Mouse (Mus musculus) kidney, adult 11 months (tissue): ENCODE results near the gene Apex1.
"Not testable (repeated sequence)": the region's sequence is repeated elsewhere in the genome, so short reads cannot be mapped to it uniquely, and the experiment has no call there.

Source experiments
- DNase-seq: peaks from one replicate; pipeline ENCODE4 v3.0.0; 2022

Gene Apex1

DNA sequence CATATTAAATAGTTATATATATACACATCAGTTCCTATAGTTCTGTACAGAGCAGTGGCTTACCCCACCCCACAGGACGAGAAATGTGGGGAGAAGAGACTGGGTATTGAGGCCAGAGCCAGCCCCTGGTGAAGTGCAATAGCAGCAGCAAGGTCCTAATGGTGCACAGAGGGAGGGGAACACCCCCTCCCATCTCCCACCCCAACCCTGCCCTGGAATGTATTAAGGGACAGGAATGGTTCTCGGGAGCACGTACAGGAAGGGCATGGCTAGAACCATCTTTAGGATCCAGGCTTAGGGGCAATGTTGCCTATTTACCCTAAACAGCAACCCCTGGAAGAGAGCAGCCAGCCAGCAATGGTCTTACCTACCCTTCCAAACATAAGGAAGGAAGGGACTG is 2.6 kb downstream of the Apex1 start:
- DNase-seq, result no peak

DNA sequence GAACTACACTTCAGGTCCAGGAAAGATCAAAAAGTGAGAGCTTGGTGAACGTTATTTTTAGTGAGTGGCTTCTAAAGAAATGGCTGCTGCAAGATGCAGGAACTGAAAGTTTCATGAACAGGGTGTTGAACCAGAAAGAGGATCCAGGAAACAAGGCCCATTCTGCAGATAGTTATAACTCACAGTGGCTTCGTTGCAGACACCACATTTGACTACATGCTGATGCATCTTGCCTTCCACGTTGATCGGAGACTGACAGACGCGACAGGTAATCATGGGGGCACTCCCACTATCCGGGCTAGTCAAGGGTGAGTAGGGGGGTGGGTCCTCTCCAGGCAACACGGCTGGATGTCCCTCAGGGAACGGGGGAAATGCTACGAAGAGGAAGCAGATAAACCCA is 5.2 kb downstream of the Apex1 start:
- DNase-seq, result no peak

DNA sequence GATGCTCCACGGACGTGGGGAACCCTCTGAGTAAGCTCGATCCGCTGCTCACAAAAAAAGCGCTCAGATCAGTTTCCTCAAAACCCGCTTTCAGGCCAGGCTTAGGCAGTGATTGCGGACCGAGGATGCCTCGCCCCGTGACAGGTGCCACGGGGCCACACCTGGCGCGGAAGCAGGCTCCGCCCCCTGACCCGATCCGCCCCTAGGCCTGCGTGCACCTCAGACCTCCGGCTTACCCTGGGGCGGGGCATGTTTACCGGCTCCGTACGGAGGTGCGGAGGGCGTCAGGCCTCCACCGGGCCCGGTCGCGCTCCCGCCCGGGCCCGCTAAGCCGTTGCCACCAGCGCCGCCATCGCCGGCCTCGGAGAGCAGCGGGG is 5.6 kb downstream of the Apex1 start:
- DNase-seq, result no peak

DNA sequence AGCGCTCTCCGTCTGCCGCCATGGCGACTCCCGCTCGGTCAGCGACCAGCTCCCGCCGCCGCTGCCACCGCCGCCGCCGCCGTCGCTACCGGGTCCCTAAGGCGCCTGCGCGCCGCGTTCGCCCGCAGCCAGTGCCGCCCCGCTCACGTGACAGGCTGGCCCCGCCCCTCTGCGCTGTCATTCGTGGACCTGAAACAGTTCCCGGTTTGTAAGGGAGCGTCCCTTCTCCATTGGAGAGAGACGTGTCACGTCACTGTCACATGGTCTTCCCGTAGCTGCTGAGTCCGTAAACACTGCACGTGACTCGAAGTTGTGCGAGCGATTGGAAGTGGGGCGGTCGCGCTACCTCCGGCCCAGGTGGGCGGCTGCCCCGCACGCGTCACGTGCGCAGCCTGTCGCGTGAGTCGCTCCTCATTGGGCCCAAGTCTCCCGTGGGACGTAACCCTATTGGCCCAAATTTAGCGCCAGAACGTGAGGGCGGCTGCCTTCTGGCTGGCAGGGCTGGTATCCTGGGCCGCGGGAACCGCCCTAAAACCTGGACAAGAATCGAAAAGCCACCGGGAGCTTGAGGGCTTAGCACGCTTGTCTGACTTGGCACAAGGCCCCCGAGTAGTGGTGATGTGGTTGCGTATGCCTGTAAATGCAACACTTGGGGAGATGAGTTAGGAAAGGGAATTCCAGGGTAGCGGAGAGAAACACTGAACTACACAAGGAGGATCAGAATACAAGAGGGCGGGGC is 6.2 kb downstream of the Apex1 start, which contains the start of the genes Pip4p1 and Pnp:
Gene Pip4p1, minus strand, starts transcription at position 103 of the 739 bp plus-strand sequence.
Gene Pnp, plus strand, starts transcription at position 329 of the 739 bp plus-strand sequence.
- DNase-seq, result peak; percentile 100

DNA sequence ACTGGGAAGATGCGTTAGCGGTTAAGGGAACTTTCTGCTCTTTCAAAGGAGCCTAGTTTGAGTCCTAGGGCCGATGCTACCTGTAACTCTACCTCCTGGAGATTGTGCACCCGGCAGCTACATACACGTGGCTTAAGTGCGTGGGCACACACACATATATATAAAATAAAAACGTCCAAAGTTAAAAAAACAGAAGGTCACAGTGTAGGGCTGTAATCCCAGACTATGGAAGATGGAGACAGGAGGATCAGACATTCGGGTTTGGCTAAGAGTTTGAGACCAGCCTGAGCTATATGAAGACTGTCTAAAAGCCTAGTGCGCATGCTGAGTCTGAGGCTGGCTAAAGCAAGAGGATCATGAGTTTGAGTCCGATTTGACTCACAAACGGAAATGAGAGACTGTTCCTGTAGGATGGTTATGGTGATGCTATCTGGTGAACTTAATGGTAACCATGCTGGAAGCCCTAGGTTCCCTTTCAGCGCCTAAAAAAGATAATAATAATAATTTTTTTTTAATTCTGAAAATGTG is 6.8 kb downstream of the Apex1 start:
- DNase-seq, result no peak

DNA sequence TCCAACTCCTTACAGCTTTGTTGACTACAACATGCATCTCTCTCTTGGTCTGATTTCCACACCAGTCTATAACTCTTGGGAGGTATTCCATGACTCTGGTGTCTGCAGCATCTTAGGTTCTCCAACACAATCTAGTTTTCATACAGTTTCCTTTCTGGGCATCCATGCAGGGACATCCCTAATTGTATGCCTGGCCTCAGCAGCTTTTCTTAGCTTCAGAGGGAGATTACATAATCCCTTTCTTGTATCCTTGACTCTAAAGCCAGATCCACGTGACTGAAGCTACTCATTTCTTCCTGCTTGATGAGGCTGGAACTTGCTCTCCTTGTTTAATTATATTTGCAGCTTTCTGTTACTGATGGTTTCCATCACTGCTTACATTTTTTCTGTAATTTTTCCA is 11.9 kb downstream of the Apex1 start:
- no peak for DNase-seq

DNA sequence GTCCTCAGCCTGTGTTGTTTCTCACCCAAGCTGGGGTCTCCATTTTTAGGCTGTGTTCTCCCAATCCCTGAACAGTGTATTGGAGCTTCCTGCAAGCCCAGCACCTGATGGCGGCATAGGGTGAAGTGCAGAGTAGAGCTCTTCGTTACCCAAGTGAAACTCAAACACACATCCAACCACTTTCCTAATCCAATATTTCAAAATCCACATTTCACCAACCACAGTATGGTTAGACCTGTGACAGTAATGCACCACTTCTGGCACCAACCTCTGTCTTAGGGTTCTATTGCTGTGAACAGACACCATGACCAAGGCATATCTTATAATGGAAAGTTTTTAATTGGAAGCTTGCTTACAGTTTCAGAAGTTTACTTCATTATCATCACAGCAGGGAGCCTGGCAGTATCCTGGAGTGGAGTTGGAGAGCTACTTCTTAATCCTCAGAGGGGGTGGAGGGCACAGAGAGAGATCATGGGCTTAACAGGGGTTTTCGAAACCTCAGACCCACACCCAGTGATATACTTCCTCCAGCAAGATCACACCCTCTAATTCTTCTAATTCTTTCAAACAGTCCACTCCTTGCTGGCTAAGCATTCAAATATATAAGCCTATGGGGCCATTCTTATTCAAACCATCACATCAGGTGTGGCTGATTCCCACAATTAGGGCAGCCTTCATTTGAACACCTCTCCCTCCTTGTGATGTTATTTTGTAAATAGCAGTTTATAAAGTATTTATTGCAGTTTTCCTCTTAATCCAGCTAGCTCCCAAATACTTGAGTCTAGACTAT is 13.5 kb downstream of the Apex1 start:
- DNase-seq, result no peak

DNA sequence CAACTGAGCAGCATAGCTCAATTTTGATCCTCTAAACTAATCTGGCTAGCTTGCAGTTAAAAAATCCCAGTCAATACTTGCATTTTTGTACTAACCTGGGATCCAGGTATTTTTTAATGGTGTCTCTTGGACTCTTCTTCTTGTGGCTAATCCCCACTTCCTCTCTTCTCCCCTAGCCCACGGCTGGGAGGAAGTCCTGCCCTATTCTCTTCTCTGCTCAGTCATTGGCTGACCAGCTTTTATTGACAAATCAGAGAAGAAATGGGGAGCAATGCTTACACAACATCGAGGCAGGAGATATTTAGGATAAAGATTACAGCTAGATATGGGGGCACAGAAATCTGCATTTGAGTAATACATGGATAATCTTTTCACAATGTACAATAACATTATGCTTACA is 14.2 kb downstream of the Apex1 start:
- no peak for DNase-seq

DNA sequence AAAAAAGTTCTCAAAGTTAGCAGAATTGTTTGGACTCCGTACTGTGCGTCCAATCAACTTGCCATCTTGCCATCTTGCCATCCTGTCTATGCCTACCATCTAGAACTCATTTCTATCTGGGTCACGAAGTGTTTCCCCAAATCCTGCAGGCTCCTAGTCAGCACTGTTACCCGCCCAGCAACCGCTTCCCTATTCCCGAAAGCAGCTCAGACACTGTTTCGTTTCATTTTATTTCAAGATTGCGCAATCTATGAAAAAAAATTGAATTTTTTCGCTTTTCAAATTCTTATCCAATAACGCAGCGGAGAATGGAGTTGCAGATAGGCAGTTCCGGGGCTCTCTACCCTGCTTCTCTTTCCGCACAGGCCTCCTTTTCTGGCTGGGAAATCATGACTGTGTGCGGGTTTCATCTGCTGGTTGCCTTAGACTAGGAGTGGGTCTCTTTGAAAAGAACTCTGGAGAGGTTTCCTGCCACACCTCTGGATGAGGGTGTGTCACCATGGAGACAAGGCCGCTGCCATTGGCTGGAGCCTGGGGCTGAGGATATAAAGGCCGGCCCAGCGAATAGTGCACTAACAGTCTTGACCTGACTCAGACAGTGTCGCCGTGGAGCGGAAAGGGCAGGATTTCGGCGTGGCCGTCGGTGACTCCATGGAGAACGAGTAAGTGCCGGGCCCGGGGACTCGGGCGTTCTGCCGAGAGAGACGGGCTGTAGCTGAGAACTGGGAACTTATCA is 19.3 kb downstream of the Apex1 start, which contains the start of gene Gm49342:
Gene Gm49342, plus strand, starts transcription at position 586 of the 736 bp plus-strand sequence.
- peak; percentile 96 for DNase-seq

DNA sequence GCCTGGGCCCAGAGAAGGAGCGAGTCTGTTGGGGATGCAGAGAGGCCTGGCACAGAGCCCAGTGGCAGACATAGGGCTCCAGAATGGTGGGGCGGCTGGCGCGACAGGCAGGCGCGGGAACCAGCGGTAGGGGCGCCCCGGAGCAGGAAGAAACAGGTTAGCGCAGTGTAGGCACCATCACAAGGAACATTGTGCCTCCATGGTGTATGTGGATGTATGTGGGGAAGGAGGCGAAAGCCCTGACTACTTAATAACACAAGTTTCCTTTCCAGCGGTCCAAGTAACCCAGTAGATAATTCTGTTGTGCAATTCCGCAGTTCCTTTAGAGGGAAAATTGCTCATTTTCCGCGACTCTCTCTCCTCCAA is 19.9 kb downstream of the Apex1 start:
- not testable (repeated sequence) for DNase-seq

DNA sequence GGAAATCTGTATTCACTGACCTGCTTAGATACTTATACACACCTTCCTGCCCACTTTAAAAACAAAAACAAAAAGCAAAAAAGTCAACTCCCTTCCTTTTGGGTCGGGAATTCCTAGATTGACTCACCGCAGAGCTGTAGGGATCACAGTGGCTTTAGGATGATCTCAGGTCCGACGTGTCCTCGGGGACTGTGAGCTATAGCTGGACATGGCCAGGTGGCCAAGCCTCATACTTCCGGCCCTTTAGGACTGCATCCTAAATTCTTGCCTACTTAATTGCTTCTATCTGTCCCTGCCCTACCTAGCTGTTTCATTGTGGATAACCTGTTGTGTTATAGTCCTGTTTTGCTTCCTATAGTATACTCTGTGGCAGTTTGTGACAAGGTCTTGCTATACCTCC is 20.3 kb downstream of the Apex1 start:
- not testable (repeated sequence) for DNase-seq

DNA sequence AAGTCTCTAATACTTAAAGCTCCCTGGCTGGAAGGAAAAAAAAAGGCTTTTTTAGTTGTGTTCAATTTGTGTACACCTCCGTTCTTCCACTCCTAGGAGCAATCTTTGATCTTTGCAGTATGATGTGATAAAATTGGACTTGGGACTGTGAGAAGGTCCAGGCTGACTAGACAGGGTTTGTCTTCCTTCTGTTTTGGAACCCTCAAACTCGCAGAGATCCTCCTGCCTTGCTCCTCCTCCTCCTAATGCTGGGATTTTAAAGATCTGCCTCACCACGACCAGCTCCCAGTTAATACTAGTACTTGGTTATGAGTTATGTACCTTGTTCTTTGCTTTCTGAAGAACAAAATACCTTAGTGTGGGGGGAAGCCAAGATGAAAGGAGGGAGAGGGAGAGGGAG is 20.8 kb downstream of the Apex1 start:
- not testable (repeated sequence) for DNase-seq

DNA sequence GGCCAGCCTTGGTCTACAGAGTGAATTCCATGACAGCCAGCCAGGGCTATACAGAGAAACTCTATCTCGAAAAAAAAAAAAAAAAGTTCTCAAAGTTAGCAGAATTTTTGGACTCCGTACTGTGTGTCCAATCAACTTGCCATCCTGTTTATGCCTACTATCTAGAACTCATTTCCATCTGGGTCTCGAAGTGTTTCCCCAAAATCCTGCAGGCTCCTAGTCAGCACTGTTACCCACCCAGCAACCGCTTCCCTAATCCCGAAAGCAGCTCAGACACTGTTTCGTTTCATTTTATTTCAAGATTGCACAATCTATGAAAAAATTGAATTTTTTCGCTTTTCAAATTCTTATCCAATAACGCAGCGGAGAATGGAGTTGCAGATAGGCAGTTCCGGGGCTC is 30.7 kb downstream of the Apex1 start:
- no peak for DNase-seq

DNA sequence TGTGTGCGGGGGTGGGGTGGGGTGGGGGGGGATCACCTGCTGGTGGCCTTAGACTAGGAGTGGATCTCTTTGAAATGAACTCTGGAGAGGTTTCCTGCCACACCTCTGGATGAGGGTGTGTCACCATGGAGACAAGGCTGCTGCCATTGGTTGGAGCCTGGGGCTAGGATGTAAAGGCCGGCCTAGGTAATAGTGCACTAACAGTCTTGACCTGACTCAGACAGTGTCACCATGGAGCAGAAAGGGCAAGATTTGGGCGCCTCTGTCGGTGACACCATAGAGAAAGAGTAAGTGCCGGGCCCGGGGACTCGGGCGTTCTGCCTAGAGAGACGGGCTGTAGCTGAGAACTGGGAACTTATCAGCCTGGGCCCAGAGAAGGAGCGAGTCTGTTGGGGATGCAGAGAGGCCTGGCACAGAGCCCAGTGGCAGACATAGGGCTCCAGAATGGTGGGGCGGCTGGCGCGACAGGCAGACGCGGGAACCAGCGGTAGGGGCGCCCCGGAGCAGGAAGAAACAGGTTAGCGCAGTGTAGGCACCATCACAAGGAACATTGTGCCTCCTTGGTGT is 31.3 kb downstream of the Apex1 start, which contains the start of gene Pnp2:
Gene Pnp2, plus strand, starts transcription at position 51 of the 567 bp plus-strand sequence.
- DNase-seq, result peak; percentile 54

DNA sequence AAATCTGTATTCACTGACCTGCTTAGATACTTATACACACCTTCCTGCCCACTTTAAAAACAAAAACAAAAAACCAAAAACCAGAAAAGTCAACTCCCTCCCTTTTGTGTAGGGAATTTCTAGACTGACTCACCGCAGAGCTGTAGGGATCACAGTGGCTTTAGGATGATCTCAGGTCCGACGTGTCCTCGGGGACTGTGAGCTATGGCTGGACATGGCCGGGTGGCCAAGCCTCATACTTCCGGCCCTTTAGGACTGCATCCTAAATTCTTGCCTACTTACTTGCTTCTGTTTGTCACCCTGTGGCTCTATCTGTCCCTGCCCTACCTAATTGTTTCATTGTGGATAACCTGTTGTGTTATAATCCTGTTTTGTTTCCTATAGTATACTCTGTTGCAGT is 32.0 kb downstream of the Apex1 start:
- not testable (repeated sequence) for DNase-seq

DNA sequence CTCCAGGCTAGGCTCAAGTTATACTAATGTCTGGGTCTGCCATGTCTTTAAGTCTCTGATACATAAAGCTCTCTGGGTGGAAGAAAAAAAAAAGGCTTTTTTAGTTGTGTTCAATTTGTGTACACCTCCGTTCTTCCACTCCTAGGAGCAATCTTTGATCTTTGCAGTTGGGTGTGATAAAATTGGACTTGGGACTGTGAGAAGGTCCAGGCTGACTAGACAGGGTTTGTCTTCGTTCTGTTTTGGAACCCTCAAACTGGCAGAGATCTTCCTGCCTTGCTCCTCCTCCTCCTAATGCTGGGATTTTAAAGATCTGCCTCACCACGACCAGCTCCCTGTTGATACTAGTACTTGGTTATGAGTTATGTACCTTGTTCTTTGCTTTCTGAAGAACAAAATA is 32.4 kb downstream of the Apex1 start:
- not testable (repeated sequence) for DNase-seq

DNA sequence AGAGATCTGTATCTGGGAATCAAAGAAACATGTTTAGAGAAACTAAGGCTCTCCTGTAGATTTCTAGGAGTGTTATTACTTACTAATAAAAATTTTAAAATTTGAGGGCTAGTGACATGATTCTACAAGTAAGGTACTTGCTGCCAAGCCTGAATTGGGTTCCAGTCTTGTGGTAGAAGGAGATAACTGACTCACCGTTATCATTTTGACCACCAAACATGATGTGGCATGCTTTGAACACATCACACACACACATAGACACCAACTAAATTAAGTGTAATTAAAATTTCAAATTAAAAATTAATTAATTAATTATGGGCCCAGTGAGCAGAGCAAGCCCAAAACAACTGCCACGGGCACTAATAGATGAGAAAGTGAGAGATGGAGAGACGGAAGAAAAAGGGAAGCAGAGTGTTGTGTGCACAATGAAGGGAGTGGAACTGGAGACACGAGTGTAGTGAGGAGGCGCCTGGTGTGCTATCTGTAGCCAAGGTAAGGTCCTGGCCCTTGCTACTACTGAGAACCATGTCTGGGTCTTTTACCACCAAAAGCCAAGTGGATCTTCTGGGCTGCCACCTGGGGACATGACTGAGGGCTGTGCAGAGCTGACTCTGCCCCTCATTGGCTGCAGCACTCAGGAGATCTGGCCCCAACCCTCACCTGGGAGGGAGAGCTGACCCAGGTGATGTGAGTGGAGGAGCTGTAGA is 33.7 kb downstream of the Apex1 start:
- DNase-seq, result not testable (repeated sequence)

DNA sequence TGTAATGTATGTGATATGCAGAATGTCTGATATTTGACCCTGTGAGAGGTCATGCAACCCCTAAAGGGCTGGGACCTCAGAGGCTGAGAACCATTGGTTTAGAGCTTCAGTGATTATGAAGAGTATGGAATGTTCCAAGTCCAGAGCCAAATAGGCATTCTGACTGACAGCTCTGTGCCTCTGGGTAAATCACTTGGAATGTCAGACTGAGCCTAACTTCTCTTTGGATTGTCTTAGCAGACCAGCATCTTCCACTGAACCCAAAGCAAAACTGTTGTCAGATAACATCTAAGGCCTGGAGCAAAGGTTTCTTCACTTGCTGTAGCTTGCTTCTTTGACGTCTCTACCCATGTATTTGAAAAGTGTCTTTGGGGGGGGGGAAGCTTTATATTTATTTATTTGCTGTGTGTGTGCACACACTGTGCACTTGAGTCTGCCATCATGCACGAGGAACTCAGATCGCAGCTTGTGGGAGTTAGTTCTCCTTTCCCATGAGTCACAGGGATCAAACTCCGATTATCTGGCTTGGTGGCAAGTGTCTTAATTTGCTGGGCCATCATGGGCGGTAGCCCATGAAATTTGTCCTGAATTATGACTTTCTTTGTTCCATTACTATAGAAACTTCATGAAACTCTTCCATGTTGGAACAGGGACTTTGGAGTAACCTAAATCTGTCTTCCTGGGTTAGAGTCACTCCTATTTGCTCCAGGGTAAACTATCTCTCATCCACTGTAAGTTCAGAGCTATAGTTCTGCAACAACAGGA is 43.6 kb downstream of the Apex1 start:
- DNase-seq, result no peak

DNA sequence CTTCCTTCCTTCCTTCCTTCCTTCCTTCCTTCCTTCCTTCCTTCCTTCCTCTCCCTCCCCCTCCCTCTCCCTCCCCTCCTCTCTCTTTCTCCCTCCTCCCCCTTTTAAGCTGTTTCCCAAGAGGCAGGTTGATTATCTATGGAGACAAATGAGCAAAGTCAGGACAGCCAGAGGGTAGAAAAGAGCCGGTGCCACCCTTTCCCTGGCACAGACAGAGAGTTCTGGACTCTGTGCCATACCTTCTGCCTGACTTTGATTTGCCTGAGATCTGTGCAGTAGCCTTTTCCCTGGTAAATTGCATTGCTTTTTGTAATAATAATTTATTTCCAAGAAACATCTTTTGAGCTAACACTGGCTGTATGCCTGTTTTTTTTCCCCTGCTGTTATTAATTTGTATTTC is 44.3 kb downstream of the Apex1 start:
- DNase-seq, result no peak

DNA sequence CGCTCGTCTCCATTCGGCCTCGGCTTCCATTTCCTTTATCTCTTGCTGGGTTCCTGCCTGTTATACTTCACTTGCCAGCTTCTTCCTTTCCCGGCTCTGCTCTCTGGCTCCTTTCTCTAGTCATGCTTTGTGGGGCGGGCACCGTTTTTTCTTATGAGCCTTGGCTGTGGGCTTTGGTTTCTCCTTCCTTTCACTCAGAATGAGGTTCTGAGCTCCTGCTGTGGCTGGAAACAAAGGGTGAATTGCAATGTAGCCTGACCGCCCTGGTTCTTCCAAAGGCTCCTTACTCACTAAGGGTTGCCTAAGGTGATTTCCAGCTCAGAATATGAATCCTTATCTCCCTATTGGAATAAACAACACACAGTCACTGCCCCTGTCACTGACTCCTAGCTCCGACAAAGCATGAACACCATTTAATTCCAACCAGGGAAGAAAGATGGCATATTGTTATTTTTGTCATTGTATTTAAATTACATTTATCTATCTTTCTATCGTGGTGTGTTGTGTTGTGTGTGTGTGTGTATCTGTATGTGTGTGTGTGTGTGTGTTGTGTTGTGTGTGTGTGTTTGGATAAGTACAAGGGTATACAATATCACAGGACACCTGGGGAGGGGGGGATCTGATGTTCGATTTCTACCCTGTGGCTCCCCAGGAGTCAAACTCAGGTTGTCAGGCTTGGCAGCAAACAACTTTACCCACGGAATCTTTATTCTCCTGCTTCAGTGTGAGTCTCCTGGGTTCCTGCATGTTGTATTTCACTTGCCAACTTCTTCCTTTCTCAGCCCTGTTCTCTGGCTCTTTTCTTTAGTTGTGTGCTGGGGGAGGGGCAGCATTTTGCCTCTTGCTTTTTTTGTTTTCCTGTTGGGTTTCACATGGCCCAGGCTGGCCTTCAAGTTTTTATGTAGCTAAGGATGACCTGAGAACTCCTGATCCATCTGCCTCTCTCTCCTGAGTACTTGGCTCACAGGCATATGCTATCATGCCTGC is 45.1 kb downstream of the Apex1 start:
- no peak for DNase-seq
